Mouse (Mus musculus): ENCODE results near the gene Fam57b. TPM values are rescaled to one million over a fixed set of nuclear protein-coding genes. Genes with fewer than 3 reads are reported as not detected.

The Fam57b gene
- 4.1 and 7.7 TPM in 2 replicates for polyA plus RNA-seq (2016; fragmentation: Nextera tagmentation; extraction: Ambion mirVana)

- peak within 1 kb of the TSS; percentile 97 for H3K27ac ChIP-seq (replicated peaks)
- peak within 1 kb of the TSS; percentile 96 for H3K4me3 ChIP-seq
- H3K27me3 ChIP-seq (ENCODE audit: low read depth, poor library complexity, severe bottlenecking) = no peaks in the 10 kb centered on the region
- WGBS = 41% methylated on average over 21 of the region's 21 CpGs
- no peaks in the 10 kb centered on the region for H3K9me3 ChIP-seq (replicated peaks)
- peaks cover 63% of the 10 kb centered on the region for H3K36me3 ChIP-seq
- H3K4me1 ChIP-seq = peaks cover 60% of the 10 kb centered on the region
- no peak for DNase-seq (ENCODE audit: low spot score)
Measured at GRCm38 (mm10) chr7:126797411-126798126, at the start of gene Fam57b. Gene Fam57b, plus strand, starts transcription at chr7:126797668.

GRCm38 (mm10) chr7:126748824-126749223 is 48.6 kb upstream of the Fam57b start:
- H3K36me3 ChIP-seq = no peaks in the 10 kb centered on the region
- H3K4me3 ChIP-seq = no peak overlapping the region
- no peaks in the 10 kb centered on the region for H3K27me3 ChIP-seq (ENCODE audit: low read depth, poor library complexity, severe bottlenecking)
- WGBS = 78% methylated on average over 7 of the region's 7 CpGs
- H3K27ac ChIP-seq (replicated peaks) = no peak overlapping the region
- peaks cover 4% of the 10 kb centered on the region; the same call in 1 of the 2 replicates for H3K4me1 ChIP-seq
- no peaks in the 10 kb centered on the region for H3K9me3 ChIP-seq (replicated peaks)
- no peak for DNase-seq (ENCODE audit: low spot score)

- H3K4me1 ChIP-seq = peaks cover 9% of the 10 kb centered on the region; the same call in 1 of the 2 replicates
- no peaks in the 10 kb centered on the region for H3K27me3 ChIP-seq (ENCODE audit: low read depth, poor library complexity, severe bottlenecking)
- WGBS = 95% methylated on average over 17 of the region's 17 CpGs
- no peak overlapping the region for H3K27ac ChIP-seq (replicated peaks)
- H3K36me3 ChIP-seq = no peaks in the 10 kb centered on the region
- no peak for DNase-seq (ENCODE audit: low spot score)
- H3K4me3 ChIP-seq = no peak overlapping the region
- no peaks in the 10 kb centered on the region for H3K9me3 ChIP-seq (replicated peaks)
Measured at GRCm38 (mm10) chr7:126749582-126750343, 47.7 kb upstream of the Fam57b start.

GRCm38 (mm10) chr7:126754866-126755265 is 42.6 kb upstream of the Fam57b start:
- Histone ChIP-seq H3K27me3 (ENCODE audit: low read depth, poor library complexity, severe bottlenecking) (no peaks in the 10 kb centered on the region), H3K9me3 (replicated peaks) (no peaks in the 10 kb centered on the region), H3K27ac (replicated peaks) (peak overlapping the region; percentile 76), H3K4me3 (0 out of 2 replicates have a peak overlapping the region, but pooled peaks have one; percentile 12), H3K4me1 (peaks cover 18% of the 10 kb centered on the region), H3K36me3 (no peaks in the 10 kb centered on the region)
- 2% methylated on average over 9 of the region's 9 CpGs for WGBS
- DNase-seq (ENCODE audit: low spot score) = peak; percentile 81

- Histone ChIP-seq H3K4me3 (peak overlapping the region; percentile 80; the same call in 1 of the 2 replicates), H3K27ac (replicated peaks) (peak overlapping the region; percentile 95), H3K4me1 (peaks cover 48% of the 10 kb centered on the region), H3K9me3 (replicated peaks) (no peaks in the 10 kb centered on the region), H3K27me3 (ENCODE audit: low read depth, poor library complexity, severe bottlenecking) (no peaks in the 10 kb centered on the region), H3K36me3 (peaks cover 23% of the 10 kb centered on the region)
- DNase-seq (ENCODE audit: low spot score) = no peak
- 73% methylated on average over 7 of the region's 7 CpGs for WGBS
Measured at GRCm38 (mm10) chr7:126758539-126758938, 38.9 kb upstream of the Fam57b start.

GRCm38 (mm10) chr7:126759050-126759671 is 38.3 kb upstream of the Fam57b start, which contains the start of gene Mapk3:
Gene Mapk3, plus strand, starts transcription at chr7:126759601.
- H3K9me3 ChIP-seq (replicated peaks) = no peaks in the 10 kb centered on the region
- under 1% methylated on average over 15 of the region's 38 CpGs for WGBS
- H3K27me3 ChIP-seq (ENCODE audit: low read depth, poor library complexity, severe bottlenecking) = no peaks in the 10 kb centered on the region
- H3K4me1 ChIP-seq = peaks cover 48% of the 10 kb centered on the region
- peak within 1 kb of the TSS; percentile 95 for H3K27ac ChIP-seq (replicated peaks)
- peak; percentile 92 for DNase-seq (ENCODE audit: low spot score)
- H3K36me3 ChIP-seq = peaks cover 29% of the 10 kb centered on the region
- H3K4me3 ChIP-seq = peak within 1 kb of the TSS; percentile 80

GRCm38 (mm10) chr7:126759672-126760390 is 37.6 kb upstream of the Fam57b start:
- DNase-seq (ENCODE audit: low spot score) = no peak
- peaks cover 36% of the 10 kb centered on the region for H3K36me3 ChIP-seq
- peak overlapping the region; percentile 80 for H3K4me3 ChIP-seq
- H3K27me3 ChIP-seq (ENCODE audit: low read depth, poor library complexity, severe bottlenecking) = no peaks in the 10 kb centered on the region
- no peaks in the 10 kb centered on the region for H3K9me3 ChIP-seq (replicated peaks)
- peak overlapping the region; percentile 95 for H3K27ac ChIP-seq (replicated peaks)
- H3K4me1 ChIP-seq = peaks cover 42% of the 10 kb centered on the region
- under 1% methylated on average over 23 of the region's 24 CpGs for WGBS

- Histone ChIP-seq H3K9me3 (replicated peaks) (no peaks in the 10 kb centered on the region), H3K27me3 (ENCODE audit: low read depth, poor library complexity, severe bottlenecking) (no peaks in the 10 kb centered on the region), H3K36me3 (peaks cover 42% of the 10 kb centered on the region), H3K4me1 (peaks cover 37% of the 10 kb centered on the region), H3K4me3 (peak overlapping the region; percentile 80), H3K27ac (replicated peaks) (peak overlapping the region; percentile 95)
- WGBS = 24% methylated on average over 3 of the region's 3 CpGs
- DNase-seq (ENCODE audit: low spot score) = peak; percentile 41
Measured at GRCm38 (mm10) chr7:126760391-126760802, 37.1 kb upstream of the Fam57b start.

GRCm38 (mm10) chr7:126760956-126761355 is 36.5 kb upstream of the Fam57b start:
- Histone ChIP-seq H3K4me3 (peak overlapping the region; percentile 80), H3K27ac (replicated peaks) (peak overlapping the region; percentile 95), H3K4me1 (peaks cover 37% of the 10 kb centered on the region), H3K36me3 (peaks cover 47% of the 10 kb centered on the region), H3K9me3 (replicated peaks) (no peaks in the 10 kb centered on the region), H3K27me3 (ENCODE audit: low read depth, poor library complexity, severe bottlenecking) (no peaks in the 10 kb centered on the region)
- DNase-seq (ENCODE audit: low spot score) = no peak
- 81% methylated on average over 4 of the region's 4 CpGs for WGBS

GRCm38 (mm10) chr7:126761529-126762067 is 35.9 kb upstream of the Fam57b start:
- Histone ChIP-seq H3K27ac (replicated peaks) (peak overlapping the region; percentile 95; the same call in 1 of the 2 replicates), H3K4me3 (peak overlapping the region; percentile 80; the same call in 1 of the 2 replicates), H3K36me3 (peaks cover 54% of the 10 kb centered on the region), H3K4me1 (peaks cover 37% of the 10 kb centered on the region), H3K27me3 (ENCODE audit: low read depth, poor library complexity, severe bottlenecking) (no peaks in the 10 kb centered on the region), H3K9me3 (replicated peaks) (no peaks in the 10 kb centered on the region)
- DNase-seq (ENCODE audit: low spot score) = no peak
- whole genome bisulfite sequencing = 84% methylated on average over 6 of the region's 6 CpGs

- no peak for DNase-seq (ENCODE audit: low spot score)
- Histone ChIP-seq H3K36me3 (peaks cover 63% of the 10 kb centered on the region), H3K9me3 (replicated peaks) (no peaks in the 10 kb centered on the region), H3K4me1 (peaks cover 37% of the 10 kb centered on the region), H3K27me3 (ENCODE audit: low read depth, poor library complexity, severe bottlenecking) (no peaks in the 10 kb centered on the region), H3K27ac (replicated peaks) (0 out of 2 replicates have a peak overlapping the region, but pooled peaks have one; percentile 0), H3K4me3 (peak overlapping the region; percentile 2; the same call in 1 of the 2 replicates)
- WGBS = 81% methylated on average over 17 of the region's 17 CpGs
Measured at GRCm38 (mm10) chr7:126762471-126763008, 34.9 kb upstream of the Fam57b start.
